Mouse (Mus musculus) hindbrain, postnatal 0 days (tissue): ENCODE results near the gene Fgf10. TPM values are rescaled to one million over a fixed set of nuclear protein-coding genes. Genes with fewer than 3 reads are reported as not detected.

Experiments
- ATAC-seq: fragments of 200-750 bp; cut with Nextera tagmentation; 2 replicates; pipeline ENCODE4 v1.8.0; 2017; ENCODE audit warnings: mild to moderate bottlenecking, moderate TSS enrichment, moderate library complexity
- DNase-seq: peaks from one replicate; pipeline ENCODE4 v3.0.0-alpha.2; 2015; ENCODE audit warnings: low spot score
- H3K27ac ChIP-seq: fragments of 300-500 bp; sonication (generic); 2 replicates; pipeline ENCODE4 v1.5.1; 2014; ENCODE audit warnings: mild to moderate bottlenecking
- H3K27me3 ChIP-seq: fragments of 300-500 bp; sonication (generic); 2 replicates; pipeline ENCODE4 v1.6.1; 2014; ENCODE audit warnings: low read length, mixed read lengths; ENCODE audit not compliant: insufficient read depth
- H3K36me3 ChIP-seq: fragments of 300-500 bp; sonication (generic); 2 replicates; pipeline ENCODE4 v1.6.1; 2014; ENCODE audit warnings: low read length, mixed read lengths; ENCODE audit not compliant: insufficient read depth
- H3K4me1 ChIP-seq: fragments of 300-500 bp; sonication (generic); 2 replicates; pipeline ENCODE4 v1.6.1; 2014; ENCODE audit warnings: antibody characterized with exemption, low read length, mixed read lengths; ENCODE audit not compliant: insufficient read depth
- H3K4me2 ChIP-seq: fragments of 300-500 bp; sonication (generic); 2 replicates; pipeline ENCODE4 v1.6.1; 2014; ENCODE audit warnings: low read depth, mild to moderate bottlenecking, low read length, moderate library complexity, mixed read lengths
- H3K4me3 ChIP-seq: fragments of 300-500 bp; sonication (generic); 2 replicates; pipeline ENCODE4 v1.5.1; 2014; ENCODE audit warnings: low read length
- H3K9ac ChIP-seq: fragments of 300-500 bp; sonication (generic); replicated peaks from 2 replicates; pipeline ENCODE4 v1.6.1; 2014; ENCODE audit warnings: mild to moderate bottlenecking, low read length, moderate library complexity, mixed read lengths
- H3K9me3 ChIP-seq: fragments of 300-500 bp; sonication (generic); 2 replicates; pipeline ENCODE4 v1.6.1; 2016; ENCODE audit warnings: low read length, mixed read lengths
- CTCF ChIP-seq: IDR thresholded peaks from 2 replicates; pipeline ENCODE4 v1.5.1; 2016; ENCODE audit warnings: antibody characterized with exemption, control low read depth, low read depth
- WGBS: fragments of 180-500 bp; shearing (Covaris S2); extraction: QIAGEN DNeasy Blood & Tissue Kit; methylation state at CpG from one replicate; pipeline ENCODE4 v1.1.7; 2014; 5-methylcytosine and 5-hydroxymethylcytosine counted together
- polyA plus RNA-seq: library from polyadenylated mRNA; unstranded; fragments of >200 nt; fragmentation: Nextera tagmentation; extraction: Ambion mirVana; gene quantifications from 2 replicates; pipeline ENCODE4 v1.2.1, GENCODE M21; 2015
- total RNA-seq: library from RNA; depleted of rRNA; stranded (reverse); fragments of >200 nt; gene quantifications from 2 replicates; pipeline ENCODE4 v1.2.3, GENCODE M21; 2014

Fgf10 gene
- total and polyA plus RNA-seq, 2 experiments from 2014 or later = 1.0 to 2.2 TPM

- 77% methylated on average over 2 of the region's 2 CpGs for WGBS
- H3K4me3 ChIP-seq = no peak overlapping the region
- no peak for DNase-seq
- no peaks in the 10 kb centered on the region for H3K9me3 ChIP-seq
- no peaks in the 10 kb centered on the region for H3K4me1 ChIP-seq
- H3K9ac ChIP-seq = no peak overlapping the region
- no peak overlapping the region for H3K4me2 ChIP-seq
- no peaks in the 10 kb centered on the region for H3K36me3 ChIP-seq
- no peak for TF ChIP-seq CTCF
- no peaks in the 10 kb centered on the region for H3K27me3 ChIP-seq
- ATAC-seq = no peak
- no peak overlapping the region for H3K27ac ChIP-seq
Observed at GRCm38 (mm10) chr13:118779161-118779560, 109.6 kb downstream of the Fgf10 start.

- Histone ChIP-seq H3K4me1 (no peaks in the 10 kb centered on the region), H3K9me3 (no peaks in the 10 kb centered on the region), H3K9ac (no peak overlapping the region), H3K27ac (no peak overlapping the region), H3K4me3 (no peak overlapping the region), H3K4me2 (no peak overlapping the region), H3K36me3 (no peaks in the 10 kb centered on the region), H3K27me3 (no peaks in the 10 kb centered on the region)
- no peak for DNase-seq
- 66% methylated on average over 4 of the region's 4 CpGs for WGBS
- no peak for TF ChIP-seq CTCF
- no peak for ATAC-seq
Observed at GRCm38 (mm10) chr13:118791753-118792152, 122.2 kb downstream of the Fgf10 start.

GRCm38 (mm10) chr13:118792198-118792597, 122.6 kb downstream of the Fgf10 start:
- Histone ChIP-seq H3K27me3 (no peaks in the 10 kb centered on the region), H3K4me2 (no peak overlapping the region), H3K36me3 (no peaks in the 10 kb centered on the region), H3K27ac (no peak overlapping the region), H3K9me3 (no peaks in the 10 kb centered on the region), H3K4me1 (no peaks in the 10 kb centered on the region), H3K4me3 (no peak overlapping the region), H3K9ac (no peak overlapping the region)
- no peak for TF ChIP-seq CTCF
- 33% methylated on average over 4 of the region's 4 CpGs for WGBS
- DNase-seq (no peak), ATAC-seq (no peak)

GRCm38 (mm10) chr13:118800176-118800575, 130.6 kb downstream of the Fgf10 start:
- H3K4me2 ChIP-seq = no peak overlapping the region
- H3K27me3 ChIP-seq = no peaks in the 10 kb centered on the region
- no peak overlapping the region for H3K4me3 ChIP-seq
- no peaks in the 10 kb centered on the region for H3K4me1 ChIP-seq
- no peak overlapping the region for H3K27ac ChIP-seq
- H3K36me3 ChIP-seq = no peaks in the 10 kb centered on the region
- DNase-seq (no peak), ATAC-seq (no peak)
- H3K9ac ChIP-seq = no peak overlapping the region
- TF ChIP-seq CTCF = no peak
- no peaks in the 10 kb centered on the region for H3K9me3 ChIP-seq
- WGBS = 93% methylated on average over 4 of the region's 4 CpGs

- no peak overlapping the region for H3K4me3 ChIP-seq
- no peaks in the 10 kb centered on the region for H3K4me1 ChIP-seq
- H3K27ac ChIP-seq = no peak overlapping the region
- H3K9me3 ChIP-seq = no peaks in the 10 kb centered on the region
- 55% methylated on average over 3 of the region's 3 CpGs for WGBS
- H3K27me3 ChIP-seq = no peaks in the 10 kb centered on the region
- ATAC-seq = no peak
- TF ChIP-seq CTCF = no peak
- H3K36me3 ChIP-seq = no peaks in the 10 kb centered on the region
- H3K4me2 ChIP-seq = no peak overlapping the region
- no peak for DNase-seq
- no peak overlapping the region for H3K9ac ChIP-seq
Observed at GRCm38 (mm10) chr13:118806662-118807061, 137.1 kb downstream of the Fgf10 start.

- DNase-seq (no peak), ATAC-seq (no peak)
- Histone ChIP-seq H3K9ac (no peak overlapping the region), H3K4me1 (no peaks in the 10 kb centered on the region), H3K4me2 (no peak overlapping the region), H3K4me3 (no peak overlapping the region), H3K9me3 (no peaks in the 10 kb centered on the region), H3K27me3 (no peaks in the 10 kb centered on the region), H3K27ac (no peak overlapping the region), H3K36me3 (no peaks in the 10 kb centered on the region)
- TF ChIP-seq CTCF = no peak
- 90% methylated on average over 6 of the region's 6 CpGs for WGBS
Observed at GRCm38 (mm10) chr13:118819785-118820184, 150.2 kb downstream of the Fgf10 start.

- H3K27ac ChIP-seq = no peak overlapping the region
- H3K9me3 ChIP-seq = no peaks in the 10 kb centered on the region
- no peak overlapping the region for H3K4me2 ChIP-seq
- no peaks in the 10 kb centered on the region for H3K4me1 ChIP-seq
- no peak overlapping the region for H3K4me3 ChIP-seq
- no peaks in the 10 kb centered on the region for H3K27me3 ChIP-seq
- 81% methylated on average over 2 of the region's 2 CpGs for WGBS
- no peak for ATAC-seq
- no peaks in the 10 kb centered on the region for H3K36me3 ChIP-seq
- DNase-seq = no peak
- no peak for TF ChIP-seq CTCF
- no peak overlapping the region for H3K9ac ChIP-seq
Observed at GRCm38 (mm10) chr13:118823113-118823512, 153.5 kb downstream of the Fgf10 start.

- no peak for ATAC-seq
- no peak overlapping the region for H3K27ac ChIP-seq
- H3K9me3 ChIP-seq = no peaks in the 10 kb centered on the region
- no peak overlapping the region for H3K4me3 ChIP-seq
- H3K4me2 ChIP-seq = no peak overlapping the region
- no peak for DNase-seq
- no peaks in the 10 kb centered on the region for H3K4me1 ChIP-seq
- H3K36me3 ChIP-seq = no peaks in the 10 kb centered on the region
- 88% methylated on average over 4 of the region's 4 CpGs for WGBS
- no peaks in the 10 kb centered on the region for H3K27me3 ChIP-seq
- H3K9ac ChIP-seq = no peak overlapping the region
- TF ChIP-seq CTCF = no peak
Observed at GRCm38 (mm10) chr13:118825102-118825501, 155.5 kb downstream of the Fgf10 start.
